Mouse (Mus musculus): Measurements from ENCODE around the gene Gm10974.

DNA sequence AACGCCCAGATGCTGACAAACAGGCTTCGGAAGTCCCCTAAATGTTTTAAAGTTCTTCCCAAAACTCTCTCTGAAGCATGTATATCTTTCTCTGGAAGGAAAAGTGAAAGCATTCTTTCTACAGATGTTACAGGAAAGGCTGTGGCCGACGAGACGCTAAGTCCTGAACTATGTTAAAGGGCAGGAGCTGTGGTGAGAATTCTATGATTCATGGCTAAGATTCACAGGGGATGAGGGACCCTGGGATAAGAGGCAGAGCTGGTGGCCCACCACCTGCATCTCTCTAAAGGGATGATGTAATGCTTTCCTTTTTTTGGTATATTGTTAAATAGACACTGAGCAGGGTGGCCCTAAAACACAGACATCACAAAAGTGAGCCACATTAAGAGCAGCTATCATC lies 22.4 kb upstream of the Gm10974 start:
- TF ChIP-seq CTCF (IDR thresholded peaks at IDR 0.05) (no peak), POLR2A (IDR thresholded peaks at IDR 0.05; ENCODE audit: insufficient read depth, low read depth, low read length) (no peak)
